Mouse (Mus musculus): ENCODE measurements around the gene Gm17268. TPM values are rescaled to one million over a fixed set of nuclear protein-coding genes. Genes with fewer than 3 reads are reported as not detected.
A peak's percentile ranks its signal among the peaks of the same experiment; 100 is the strongest.

Gene Gm17268
- polyA plus RNA-seq, 1 experiment from 2014 or later, result not detected

DNA sequence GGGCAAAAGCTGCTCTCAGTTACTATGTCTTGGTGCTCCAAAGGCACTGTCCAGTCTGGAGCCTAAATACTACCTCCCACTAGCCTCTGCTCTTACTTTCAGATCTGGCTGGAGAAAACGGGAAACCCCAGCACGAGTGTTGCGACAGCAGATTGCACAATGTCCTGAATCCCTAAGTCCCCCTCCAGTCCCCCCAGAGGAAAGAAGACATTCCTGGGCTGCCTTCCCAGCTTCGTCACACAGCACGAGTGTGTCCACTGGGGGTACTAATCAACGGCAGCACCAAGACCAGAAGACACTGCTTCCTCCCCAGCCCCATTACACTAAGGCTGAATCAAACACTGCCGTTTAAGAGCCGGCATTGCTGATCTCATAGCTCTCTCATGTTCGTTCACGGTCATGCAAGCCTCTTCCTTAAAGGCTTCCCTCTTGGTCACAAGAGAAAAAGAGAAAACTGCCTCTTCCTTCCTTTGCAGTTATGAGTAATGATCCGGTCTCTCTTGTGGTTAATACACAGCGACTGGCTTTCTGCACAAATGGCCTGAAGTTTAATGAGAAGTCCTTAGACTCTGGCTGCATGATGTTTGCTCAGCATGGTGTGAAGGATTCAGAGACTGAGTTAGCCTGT, 31.5 kb downstream of the Gm17268 start:
- ATAC-seq (ENCODE audit: insufficient number of reproducible peaks, low FRiP score), result no peak
- no peaks in the 10 kb centered on the region for H3K9me3 ChIP-seq (replicated peaks)
- WGBS, result 42% methylated on average over 12 of the region's 12 CpGs
- peak overlapping the region; percentile 38; the same call in 1 of the 2 replicates for H3K9ac ChIP-seq
- H3K27me3 ChIP-seq (replicated peaks), result peaks cover 5% of the 10 kb centered on the region; the same call in 1 of the 2 replicates
- H3K4me1 ChIP-seq (replicated peaks), result 0 out of 2 replicates have a peak, but pooled peaks cover 5% of the 10 kb centered on the region
- no peak overlapping the region for H3K27ac ChIP-seq (ENCODE audit: poor library complexity, severe bottlenecking)
- H3K4me3 ChIP-seq, result no peak overlapping the region
- no peaks in the 10 kb centered on the region for H3K36me3 ChIP-seq
- H3K4me2 ChIP-seq, result 0 out of 2 replicates have a peak overlapping the region, but pooled peaks have one; percentile 14

DNA sequence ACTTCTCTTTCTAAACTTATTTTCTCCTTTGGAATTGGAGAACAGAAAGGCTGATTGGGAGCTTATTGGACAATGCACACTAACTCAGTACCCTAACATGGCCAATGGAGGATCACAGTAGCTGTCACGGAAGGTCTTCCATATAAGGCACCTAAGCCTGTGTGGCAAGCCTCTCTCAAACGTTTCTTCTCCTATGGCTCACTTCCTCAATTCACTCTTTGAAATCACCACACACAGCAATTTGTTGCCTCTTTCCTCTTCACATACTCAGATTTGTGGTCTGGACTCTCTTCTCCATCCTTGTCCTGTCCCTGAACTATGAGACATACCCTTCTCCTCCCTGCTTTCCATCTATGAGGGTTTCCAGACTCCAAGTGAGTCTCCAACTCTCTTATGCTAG, 33.6 kb downstream of the Gm17268 start:
- Histone ChIP-seq H3K9ac (no peak overlapping the region), H3K4me1 (replicated peaks) (0 out of 2 replicates have a peak, but pooled peaks cover 5% of the 10 kb centered on the region), H3K27ac (ENCODE audit: poor library complexity, severe bottlenecking) (no peak overlapping the region), H3K27me3 (replicated peaks) (peaks cover 5% of the 10 kb centered on the region; the same call in 1 of the 2 replicates), H3K4me2 (no peak overlapping the region), H3K36me3 (no peaks in the 10 kb centered on the region), H3K4me3 (no peak overlapping the region), H3K9me3 (replicated peaks) (no peaks in the 10 kb centered on the region)
- 69% methylated on average over 2 of the region's 2 CpGs for WGBS
- no peak for ATAC-seq (ENCODE audit: insufficient number of reproducible peaks, low FRiP score)

DNA sequence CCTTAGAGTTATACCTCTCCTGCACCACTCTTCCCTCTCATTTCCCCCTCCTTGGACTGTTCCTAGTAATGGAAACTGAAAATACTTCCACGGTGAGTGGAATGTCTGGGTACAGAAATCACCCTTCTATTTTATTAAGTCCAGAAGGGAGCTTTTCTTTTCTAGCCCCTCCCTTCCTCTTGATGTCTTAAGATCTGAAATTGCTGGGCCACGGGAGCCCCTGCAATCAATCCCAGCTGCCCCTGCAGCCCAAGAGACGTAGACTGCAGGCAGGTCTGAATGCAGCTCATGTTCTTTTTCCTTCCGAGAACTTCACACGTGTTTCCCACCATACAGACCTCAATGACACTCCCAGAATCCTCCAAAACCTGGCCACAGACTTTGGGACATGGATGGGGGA, 37.8 kb downstream of the Gm17268 start:
- H3K36me3 ChIP-seq, result no peaks in the 10 kb centered on the region
- H3K27me3 ChIP-seq (replicated peaks), result peaks cover 6% of the 10 kb centered on the region; the same call in 1 of the 2 replicates
- no peak overlapping the region for H3K4me2 ChIP-seq
- no peaks in the 10 kb centered on the region for H3K9me3 ChIP-seq (replicated peaks)
- no peaks in the 10 kb centered on the region for H3K4me1 ChIP-seq (replicated peaks)
- no peak for ATAC-seq (ENCODE audit: insufficient number of reproducible peaks, low FRiP score)
- H3K4me3 ChIP-seq, result no peak overlapping the region
- H3K27ac ChIP-seq (ENCODE audit: poor library complexity, severe bottlenecking), result no peak overlapping the region
- no peak overlapping the region for H3K9ac ChIP-seq
- 62% methylated on average over 5 of the region's 5 CpGs for WGBS

DNA sequence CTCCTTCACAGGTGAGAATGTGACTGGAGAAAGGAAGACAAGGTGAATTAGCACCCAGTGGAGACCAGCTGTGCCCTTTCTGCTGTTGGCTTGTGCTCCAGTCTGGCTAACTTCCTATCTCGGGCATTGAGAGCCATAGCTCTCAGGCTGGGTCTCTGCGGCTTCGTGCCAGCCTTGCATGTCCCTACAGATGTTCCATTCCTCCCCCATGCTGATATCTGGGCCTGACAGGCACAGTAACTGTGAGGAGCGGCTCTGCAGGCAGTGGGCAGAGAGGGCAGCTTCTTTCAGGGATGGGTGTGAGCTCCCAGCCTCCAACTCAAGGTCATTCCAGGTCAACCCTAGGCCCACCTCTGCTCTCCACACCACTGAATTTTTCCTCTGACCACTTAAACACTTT, 38.9 kb downstream of the Gm17268 start:
- no peak for ATAC-seq (ENCODE audit: insufficient number of reproducible peaks, low FRiP score)
- 66% methylated on average over 4 of the region's 4 CpGs for WGBS

DNA sequence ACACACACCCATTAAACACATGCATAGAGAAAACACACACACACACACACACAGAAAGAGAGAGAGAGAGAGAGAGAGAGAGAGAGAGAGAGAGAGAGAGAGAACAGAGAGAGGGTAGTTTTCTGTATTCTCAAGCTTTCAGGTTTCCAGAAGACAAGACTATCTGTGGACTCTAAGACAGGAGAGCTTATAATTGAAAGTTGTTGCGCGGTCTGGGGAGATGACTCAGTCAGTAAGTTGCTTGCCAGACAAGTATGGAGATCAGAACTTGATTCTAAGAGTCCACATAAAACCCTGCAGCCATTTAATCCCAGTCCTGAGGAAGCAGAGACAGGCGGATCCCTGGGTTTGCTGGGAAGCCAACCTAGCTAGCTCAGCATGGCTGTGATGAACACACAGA, 39.7 kb downstream of the Gm17268 start:
- Histone ChIP-seq H3K9ac (no peak overlapping the region), H3K36me3 (no peaks in the 10 kb centered on the region), H3K9me3 (replicated peaks) (no peaks in the 10 kb centered on the region), H3K4me2 (no peak overlapping the region), H3K27me3 (replicated peaks) (peaks cover 6% of the 10 kb centered on the region; the same call in 1 of the 2 replicates), H3K4me3 (no peak overlapping the region), H3K27ac (ENCODE audit: poor library complexity, severe bottlenecking) (no peak overlapping the region), H3K4me1 (replicated peaks) (no peaks in the 10 kb centered on the region)
- WGBS, result 73% methylated on average over 3 of the region's 3 CpGs
- no peak for ATAC-seq (ENCODE audit: insufficient number of reproducible peaks, low FRiP score)

More for the DNA sequence above, 38.9 kb downstream of the Gm17268 start:
- Histone ChIP-seq H3K4me2 (no peak overlapping the region), H3K36me3 (no peaks in the 10 kb centered on the region), H3K9ac (no peak overlapping the region), H3K9me3 (replicated peaks) (no peaks in the 10 kb centered on the region), H3K27me3 (replicated peaks) (peaks cover 6% of the 10 kb centered on the region; the same call in 1 of the 2 replicates), H3K27ac (ENCODE audit: poor library complexity, severe bottlenecking) (no peak overlapping the region), H3K4me3 (no peak overlapping the region), H3K4me1 (replicated peaks) (no peaks in the 10 kb centered on the region)

DNA sequence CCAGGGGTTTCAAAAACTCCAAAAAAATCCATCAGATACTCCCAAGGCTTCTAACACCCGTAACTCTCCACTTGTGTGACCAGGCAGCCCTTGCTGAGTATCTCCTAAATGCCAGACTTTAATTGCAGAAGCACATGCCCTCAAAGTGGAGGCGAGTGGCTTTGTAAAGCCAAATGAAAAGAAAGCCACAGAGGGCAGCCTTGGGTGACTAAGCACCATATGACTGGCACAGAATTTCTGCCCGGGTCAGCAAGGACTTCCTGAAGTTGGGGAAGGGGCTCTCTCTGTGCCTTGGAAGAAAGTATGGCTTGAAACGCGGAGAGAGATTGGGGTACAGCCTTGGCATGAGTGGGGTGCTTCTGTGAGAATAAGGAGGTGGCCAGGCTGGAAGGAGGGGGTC, 41.3 kb downstream of the Gm17268 start:
- H3K9me3 ChIP-seq (replicated peaks), result no peaks in the 10 kb centered on the region
- no peak overlapping the region for H3K4me3 ChIP-seq
- peaks cover 6% of the 10 kb centered on the region for H3K27me3 ChIP-seq (replicated peaks)
- H3K36me3 ChIP-seq, result no peaks in the 10 kb centered on the region
- WGBS, result 76% methylated on average over 5 of the region's 5 CpGs
- H3K4me2 ChIP-seq, result no peak overlapping the region
- no peaks in the 10 kb centered on the region for H3K4me1 ChIP-seq (replicated peaks)
- ATAC-seq (ENCODE audit: insufficient number of reproducible peaks, low FRiP score), result no peak
- no peak overlapping the region for H3K27ac ChIP-seq (ENCODE audit: poor library complexity, severe bottlenecking)
- no peak overlapping the region for H3K9ac ChIP-seq

DNA sequence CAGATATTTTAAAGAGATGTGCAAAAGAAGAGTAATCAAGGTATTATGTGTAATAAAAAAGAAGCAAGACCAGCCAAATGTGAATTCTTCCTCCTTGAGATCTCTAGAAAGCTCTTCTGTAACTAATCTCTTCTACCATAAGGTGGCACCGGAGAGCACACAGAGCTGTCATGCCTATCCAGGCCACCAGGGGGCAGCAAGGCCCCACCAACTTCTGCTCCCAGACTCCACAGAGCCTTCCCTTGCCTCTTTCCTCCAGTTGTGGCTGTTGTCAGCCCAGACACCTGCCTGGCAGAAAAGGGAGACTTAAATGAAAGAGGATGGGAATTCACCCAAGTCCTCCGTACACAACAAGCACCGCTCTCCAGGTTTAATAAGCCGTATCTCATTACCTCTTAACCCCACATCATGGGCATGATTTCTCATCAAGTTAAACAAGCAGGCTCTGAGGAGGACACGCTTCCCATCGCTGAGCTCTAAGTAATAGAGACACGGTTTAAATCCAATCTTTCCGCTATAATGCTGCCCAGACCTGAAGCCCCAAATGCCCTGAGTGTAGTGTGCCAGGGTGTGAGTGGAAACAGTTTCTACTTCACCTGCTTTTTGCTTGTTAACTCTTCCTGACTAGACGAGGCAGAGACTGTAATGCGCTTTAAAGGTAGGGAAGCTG, 42.1 kb downstream of the Gm17268 start:
- Histone ChIP-seq H3K27me3 (replicated peaks) (peaks cover 6% of the 10 kb centered on the region), H3K9me3 (replicated peaks) (no peaks in the 10 kb centered on the region), H3K9ac (no peak overlapping the region), H3K4me3 (no peak overlapping the region), H3K4me2 (no peak overlapping the region), H3K27ac (ENCODE audit: poor library complexity, severe bottlenecking) (no peak overlapping the region), H3K4me1 (replicated peaks) (no peaks in the 10 kb centered on the region), H3K36me3 (no peaks in the 10 kb centered on the region)
- WGBS, result 68% methylated on average over 10 of the region's 10 CpGs
- no peak for ATAC-seq (ENCODE audit: insufficient number of reproducible peaks, low FRiP score)

DNA sequence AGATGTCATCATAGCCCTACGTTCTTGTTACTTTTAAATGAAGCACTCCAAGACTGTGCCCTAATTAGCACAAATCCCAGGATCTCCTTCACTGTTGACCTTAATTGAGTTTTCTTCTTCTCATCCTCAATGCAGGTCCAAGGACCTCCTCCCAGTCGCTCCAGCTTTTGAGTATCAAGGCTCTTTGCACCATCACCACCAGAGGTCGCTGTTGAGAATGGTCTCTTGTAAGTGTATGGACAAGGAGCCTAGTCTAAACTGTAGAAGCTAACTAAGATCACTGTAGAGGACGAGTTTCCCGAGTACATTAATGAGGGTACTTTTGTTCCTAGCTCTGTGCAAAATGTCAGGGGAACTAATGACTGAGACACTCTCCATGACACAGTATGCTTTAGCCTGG, 55.2 kb downstream of the Gm17268 start:
- ATAC-seq (ENCODE audit: insufficient number of reproducible peaks, low FRiP score), result no peak
- H3K4me3 ChIP-seq, result no peak overlapping the region
- H3K27ac ChIP-seq (ENCODE audit: poor library complexity, severe bottlenecking), result no peak overlapping the region
- H3K4me2 ChIP-seq, result no peak overlapping the region
- H3K9me3 ChIP-seq (replicated peaks), result no peaks in the 10 kb centered on the region
- H3K4me1 ChIP-seq (replicated peaks), result no peaks in the 10 kb centered on the region
- H3K9ac ChIP-seq, result no peak overlapping the region
- 41% methylated on average over 5 of the region's 5 CpGs for WGBS
- H3K36me3 ChIP-seq, result no peaks in the 10 kb centered on the region
- peaks cover 13% of the 10 kb centered on the region; the same call in 1 of the 2 replicates for H3K27me3 ChIP-seq (replicated peaks)

DNA sequence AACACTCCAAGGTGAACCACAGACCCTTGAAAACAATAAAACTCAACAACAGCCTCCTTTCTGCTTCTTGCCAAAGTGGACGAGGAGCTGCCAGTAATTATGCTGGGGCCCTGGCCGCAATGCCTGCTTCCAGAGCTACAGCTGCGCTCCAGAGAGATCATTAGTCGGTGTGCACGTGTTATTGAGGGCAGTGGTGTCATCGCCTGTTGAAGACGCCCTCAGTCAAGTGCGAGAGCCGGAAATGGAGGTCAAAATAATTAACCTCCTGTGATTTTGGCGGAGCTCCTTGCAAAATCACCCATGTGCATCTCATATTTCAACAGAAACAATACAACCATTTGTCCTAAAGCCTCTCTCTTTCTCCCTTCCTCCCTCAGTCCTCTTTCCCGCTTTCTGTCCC, 56.2 kb downstream of the Gm17268 start:
- WGBS, result 57% methylated on average over 11 of the region's 11 CpGs
- H3K4me1 ChIP-seq (replicated peaks), result no peaks in the 10 kb centered on the region
- no peak overlapping the region for H3K4me3 ChIP-seq
- no peak overlapping the region for H3K4me2 ChIP-seq
- peaks cover 13% of the 10 kb centered on the region; the same call in 1 of the 2 replicates for H3K27me3 ChIP-seq (replicated peaks)
- H3K36me3 ChIP-seq, result no peaks in the 10 kb centered on the region
- no peaks in the 10 kb centered on the region for H3K9me3 ChIP-seq (replicated peaks)
- ATAC-seq (ENCODE audit: insufficient number of reproducible peaks, low FRiP score), result no peak
- H3K9ac ChIP-seq, result no peak overlapping the region
- no peak overlapping the region for H3K27ac ChIP-seq (ENCODE audit: poor library complexity, severe bottlenecking)

Data from heart, embryonic 12.5 days (tissue).